Mouse (Mus musculus) right cerebral cortex, postnatal 10 days (tissue): ENCODE measurements at regions not wholly inside any gene's neighbourhood (a gene's known extent, or its start where the extent isn't known, plus 50 kb on each side); places are given as distances from the start of the nearest gene placed in this dataset.

ENCODE experiments used
- DNase-seq, 2 experiments: peaks; one replicate each; pipeline ENCODE4 v3.0.0; 2021; ENCODE audit warnings: low spot score in 2 of 2

GRCm38 (mm10) chr9:112608932-112609331 lies 373.2 kb upstream of the Arpp21 start:
- peak; percentile 21 to 25 for DNase-seq

GRCm38 (mm10) chr9:112607221-112607620 lies 371.5 kb upstream of the Arpp21 start:
- no peak for DNase-seq

- no peak for DNase-seq
Measured at GRCm38 (mm10) chr9:112595731-112596130, 360.0 kb upstream of the Arpp21 start.

GRCm38 (mm10) chr9:112590241-112590640 lies 354.5 kb upstream of the Arpp21 start:
- DNase-seq: no peak

GRCm38 (mm10) chr9:112573316-112573715 lies 337.6 kb upstream of the Arpp21 start:
- no peak for DNase-seq

GRCm38 (mm10) chr9:112561348-112561747 lies 325.6 kb upstream of the Arpp21 start:
- DNase-seq: no peak

GRCm38 (mm10) chr9:112560226-112560625 lies 324.5 kb upstream of the Arpp21 start:
- DNase-seq: no peak

- DNase-seq: no peak
Measured at GRCm38 (mm10) chr9:112537924-112538323, 302.2 kb upstream of the Arpp21 start.

- DNase-seq: no peak
Measured at GRCm38 (mm10) chr9:112525377-112525776, 289.6 kb upstream of the Arpp21 start.

GRCm38 (mm10) chr9:112523251-112523650 lies 287.5 kb upstream of the Arpp21 start:
- no peak for DNase-seq

- DNase-seq: no peak
Measured at GRCm38 (mm10) chr9:112510716-112511115, 275.0 kb upstream of the Arpp21 start.

GRCm38 (mm10) chr9:112506871-112507270 lies 271.1 kb upstream of the Arpp21 start:
- no peak for DNase-seq

GRCm38 (mm10) chr9:112498676-112499075 lies 262.9 kb upstream of the Arpp21 start:
- no peak for DNase-seq

GRCm38 (mm10) chr9:112495930-112496527 lies 260.3 kb upstream of the Arpp21 start:
- no peak for DNase-seq

- peak; percentile 50 to 56 for DNase-seq
Measured at GRCm38 (mm10) chr9:112490963-112491362, 255.2 kb upstream of the Arpp21 start.

GRCm38 (mm10) chr9:112476644-112477043 lies 240.9 kb upstream of the Arpp21 start:
- no peak for DNase-seq

GRCm38 (mm10) chr9:112457594-112457993 lies 221.9 kb upstream of the Arpp21 start:
- DNase-seq: no peak

- peak; percentile 91 to 96 for DNase-seq
Measured at GRCm38 (mm10) chr9:112454706-112455105, 219.0 kb upstream of the Arpp21 start.

GRCm38 (mm10) chr9:112447515-112447914 lies 211.8 kb upstream of the Arpp21 start:
- DNase-seq: peak in 1 of 2 experiments; percentile 53

GRCm38 (mm10) chr9:112446981-112447380 lies 211.2 kb upstream of the Arpp21 start:
- DNase-seq: no peak

- DNase-seq: no peak
Measured at GRCm38 (mm10) chr9:112446027-112446352, 210.3 kb upstream of the Arpp21 start.

GRCm38 (mm10) chr9:112445230-112446026 lies 209.7 kb upstream of the Arpp21 start:
- no peak for DNase-seq

GRCm38 (mm10) chr9:112444220-112444619 lies 208.5 kb upstream of the Arpp21 start:
- DNase-seq: no peak
